ENCODE assay signal across 8 mouse cellular contexts in the genomic region with DNA sequence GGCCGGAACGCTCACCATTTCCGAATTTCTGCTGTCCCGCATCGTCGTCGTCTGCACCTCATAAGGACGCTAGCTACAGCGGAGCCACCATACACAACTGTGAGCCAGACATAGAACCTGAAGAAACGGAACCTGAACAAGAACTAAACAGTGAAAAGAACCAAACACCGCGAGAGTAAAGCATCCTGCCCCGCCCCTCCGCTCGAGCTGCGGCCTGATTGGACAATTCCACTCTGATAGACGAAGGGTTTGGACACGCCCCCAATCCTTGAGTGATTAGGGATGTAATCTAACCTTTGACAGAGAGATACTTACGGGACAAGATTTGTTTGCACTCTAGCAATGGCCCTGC. TPM values are rescaled to one million over a fixed set of nuclear protein-coding genes. Genes with fewer than 3 reads are reported as not detected.
DNase-seq lines count a peak whose midpoint lies in the region; ATAC-seq lines count a peak whose summit lies in the region.

Zfp867 (minus strand) TSS at position 149 of the 352 bp plus-strand sequence.

- peak; percentile 93 for ATAC-seq in megakaryocyte, adult 5-6 weeks (ENCODE audit: poor library complexity, severe bottlenecking)

- peak; percentile 90 to 96 for DNase-seq in adrenal gland, adult (ENCODE audit: inconsistent age in 2 of 2, low spot score in 1 of 2)
- DNase-seq in embryo, embryonic 10 days (ENCODE audit: low spot score), result peak; percentile 96
- DNase-seq in gastrocnemius, postnatal 10 days, result peak; percentile 88
- DNase-seq in induced T-regulatory cell, adult 2 months (ENCODE audit: low read depth), result peak; percentile 94
- DNase-seq in left cerebral cortex, adult 8-10 months (ENCODE audit: low spot score in 2 of 2), result peak; percentile 81 to 87
- DNase-seq in right cerebral cortex, adult 18-20 months, result peak; percentile 92
- peak; percentile 52 for DNase-seq in urinary bladder, postnatal 10 days (ENCODE audit: low spot score)

RNA-seq across cellular contexts. Expression of gene Zfp867, which starts in this region (rescaled TPM):
- 1 to 10 TPM; 4.1 to 4.2 TPM for total RNA-seq in gastrocnemius, postnatal 10 days (2021)
- 1 to 10 TPM; 3.5 to 5.4 (median 4.3) TPM for total RNA-seq in left cerebral cortex, adult 8-10 months (2022)
- total RNA-seq in megakaryocyte, adult 5-6 weeks (2015), result 0.40 and 1.2 TPM in 2 replicates
- 0.59 and 0.77 TPM in 2 replicates for total RNA-seq in megakaryocyte, adult 5-6 weeks (2017)

Comparison
In these comparisons a context has a peak if more than half of its experiments do, and no peak if none do; other contexts are left out.
1. Peak in every context shown above with its lines: DNase-seq and ATAC-seq.